Mouse (Mus musculus): ENCODE data around the gene Pex14.

Gene Pex14

DNA sequence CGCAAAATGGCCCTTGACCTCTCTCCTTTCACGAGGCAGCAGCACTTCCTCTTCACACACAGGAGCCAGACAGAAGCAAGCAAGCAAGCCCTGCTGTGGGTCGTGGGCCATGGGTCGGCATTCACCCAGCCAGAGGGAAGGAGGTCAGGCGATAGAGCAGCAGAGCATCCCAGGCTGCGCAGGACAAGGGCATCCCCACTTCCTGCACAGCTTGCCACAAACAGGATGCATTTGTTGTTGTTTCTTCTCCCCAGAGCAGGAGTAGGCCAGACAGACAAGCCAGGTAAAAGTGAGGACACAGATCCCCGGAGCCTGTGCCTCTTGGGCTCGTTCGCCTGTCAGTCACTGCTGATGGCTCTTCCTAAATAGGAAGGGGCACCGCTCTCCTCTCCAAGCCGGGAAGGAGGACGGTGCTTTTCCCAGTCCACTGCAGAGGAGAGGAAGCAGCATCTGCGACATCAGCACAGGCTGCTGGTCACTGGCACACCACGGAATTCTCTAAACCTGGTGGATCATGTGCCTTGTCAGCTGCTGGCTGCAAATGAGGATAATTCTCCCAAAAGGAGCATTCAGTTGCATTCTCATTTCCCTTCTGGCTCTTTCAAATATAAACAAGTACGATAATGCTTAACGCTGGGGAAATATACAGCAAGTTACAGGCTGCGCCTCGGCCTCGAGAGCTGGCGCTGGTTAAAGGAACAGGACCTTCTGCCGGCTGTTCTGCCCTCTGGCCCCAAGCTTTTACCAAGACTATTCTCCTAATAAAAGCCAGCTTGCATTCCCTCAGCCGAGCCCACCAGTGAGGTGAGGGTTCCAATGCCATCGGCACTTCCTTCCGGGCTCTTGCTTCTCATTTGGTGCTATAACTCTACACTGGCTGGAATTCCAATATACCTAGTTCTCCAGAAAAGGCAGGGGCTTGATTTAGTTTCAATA is 113.9 kb downstream of the Pex14 start:
- ATAC-seq (ENCODE audit: low TSS enrichment), result peak; percentile 69; the same call in 1 of the 2 replicates

DNA sequence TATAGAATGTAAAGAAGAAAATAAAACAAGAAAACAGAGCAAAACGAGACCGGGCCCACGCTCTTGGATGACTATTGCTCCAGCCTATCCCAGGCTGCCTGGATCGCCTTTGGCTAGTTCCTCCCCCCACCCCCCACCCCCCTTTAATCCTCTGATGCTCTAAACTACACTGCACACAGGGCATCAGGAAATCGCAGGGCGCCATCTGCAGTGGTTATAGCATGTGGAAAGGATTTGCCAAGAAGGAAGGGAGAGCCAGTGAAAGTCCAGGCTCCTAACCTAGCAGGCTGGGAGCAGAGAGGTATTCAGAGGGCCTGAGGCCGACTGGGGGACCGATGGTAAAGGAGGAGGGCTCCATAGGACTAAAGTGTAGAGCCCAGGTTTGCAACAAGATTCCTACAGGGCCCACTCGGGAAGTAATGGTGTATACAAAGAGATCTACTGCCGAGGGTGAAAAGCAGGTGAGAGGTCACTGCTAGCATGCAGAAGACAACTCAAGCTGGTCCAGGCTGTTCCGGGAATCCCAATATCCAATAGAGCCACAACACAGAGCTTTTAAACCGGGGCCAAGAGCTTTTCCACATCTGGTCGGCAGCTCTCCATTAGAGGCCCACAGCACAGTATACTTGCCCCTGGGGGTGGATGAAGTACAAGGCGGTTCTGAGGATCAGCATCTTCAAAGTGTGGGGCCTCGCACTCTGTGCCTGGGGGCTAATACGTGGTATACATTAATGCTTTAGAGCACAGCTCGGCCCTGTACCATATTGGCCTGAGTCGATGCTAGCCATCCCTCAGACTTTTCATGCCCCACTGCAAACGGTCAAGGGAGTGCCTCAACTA is 114.8 kb downstream of the Pex14 start:
- no peak for ATAC-seq (ENCODE audit: low TSS enrichment)

DNA sequence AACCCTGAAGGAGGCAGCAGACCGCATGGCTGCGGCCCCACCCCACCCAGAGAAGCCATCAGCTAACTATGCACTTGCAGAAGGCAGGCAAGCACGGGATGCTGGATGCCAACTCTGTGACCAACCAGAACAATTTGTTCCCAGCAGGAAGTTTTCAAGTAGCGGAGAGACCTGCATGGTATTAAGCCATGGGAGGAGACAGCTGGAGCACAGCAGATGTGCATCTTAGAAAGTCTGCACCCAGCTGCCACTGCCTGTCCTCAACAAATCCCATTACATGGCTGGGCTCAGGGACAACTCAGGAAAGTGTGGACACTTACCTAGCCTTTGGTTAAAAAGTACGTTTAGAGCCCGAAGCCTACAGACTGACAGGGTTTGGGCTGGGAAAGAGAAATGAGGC is 117.4 kb downstream of the Pex14 start:
- no peak for ATAC-seq (ENCODE audit: low TSS enrichment)

DNA sequence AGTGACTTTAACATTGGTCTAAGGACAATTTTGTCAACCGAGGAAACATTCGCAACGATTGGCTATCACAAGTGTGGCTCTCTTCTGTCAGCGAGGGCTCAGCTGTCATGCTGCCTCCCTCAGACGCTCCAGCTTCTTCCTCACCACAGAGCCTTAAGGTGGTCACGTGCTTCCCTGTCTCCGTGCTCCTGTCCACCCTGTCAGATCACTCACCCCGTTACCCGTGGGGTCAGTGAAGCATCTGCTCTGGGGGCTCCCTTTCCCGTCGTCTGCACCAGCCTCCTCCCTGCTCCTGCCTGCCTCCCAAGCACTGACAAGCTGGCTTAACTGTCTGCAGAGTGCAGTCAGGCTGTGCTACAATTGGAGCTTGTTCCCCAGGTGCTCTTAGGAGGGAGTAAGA is 119.8 kb downstream of the Pex14 start:
- ATAC-seq (ENCODE audit: low TSS enrichment), result no peak

DNA sequence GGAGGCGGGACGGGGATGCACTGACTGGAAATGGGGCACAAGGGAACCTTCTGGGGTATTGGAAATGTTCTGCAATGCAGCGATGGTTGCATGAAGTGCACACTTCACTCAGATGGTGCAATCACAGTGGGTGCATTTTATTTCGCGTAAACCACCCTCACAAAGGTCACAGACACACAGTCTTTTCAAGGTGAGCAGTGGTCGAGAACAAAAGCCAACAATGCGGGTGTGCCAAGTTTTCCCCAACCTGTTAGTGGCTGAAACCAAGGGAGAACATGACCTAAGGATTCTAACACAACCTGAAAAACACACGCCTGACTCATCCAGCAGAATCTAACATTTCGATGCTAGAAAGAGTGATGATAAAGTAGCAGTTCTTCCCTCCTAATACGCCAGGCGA is 120.8 kb downstream of the Pex14 start:
- ATAC-seq (ENCODE audit: low TSS enrichment), result no peak

DNA sequence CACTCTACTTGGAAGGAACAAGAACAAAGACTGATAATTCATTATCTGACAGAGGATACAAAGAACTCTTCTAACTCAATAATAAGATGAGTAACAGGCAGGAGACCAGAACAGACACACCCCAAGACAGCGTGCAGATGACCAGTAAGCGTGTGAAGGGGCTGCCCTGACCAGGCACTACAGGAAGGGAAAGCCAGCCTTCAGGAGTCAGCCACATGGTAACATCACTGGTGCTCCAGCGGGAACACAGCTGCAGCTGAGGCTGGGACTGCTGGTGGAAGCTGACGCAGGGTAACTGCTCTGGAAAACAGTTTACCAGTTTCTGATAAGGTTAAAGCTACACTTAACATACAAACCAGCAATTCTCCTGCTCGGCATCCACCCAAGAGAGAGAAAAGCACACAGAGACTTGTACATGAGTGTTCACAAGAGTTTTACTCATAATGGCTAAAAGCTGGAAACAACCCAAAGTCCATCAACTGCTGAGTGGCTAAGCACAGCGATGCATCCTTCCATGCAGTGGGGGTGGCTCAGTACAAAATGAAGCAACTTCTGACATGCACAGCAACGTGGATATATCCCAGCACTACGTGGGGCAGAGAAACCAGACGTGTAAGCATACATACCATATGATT is 121.3 kb downstream of the Pex14 start:
- no peak for ATAC-seq (ENCODE audit: low TSS enrichment)

DNA sequence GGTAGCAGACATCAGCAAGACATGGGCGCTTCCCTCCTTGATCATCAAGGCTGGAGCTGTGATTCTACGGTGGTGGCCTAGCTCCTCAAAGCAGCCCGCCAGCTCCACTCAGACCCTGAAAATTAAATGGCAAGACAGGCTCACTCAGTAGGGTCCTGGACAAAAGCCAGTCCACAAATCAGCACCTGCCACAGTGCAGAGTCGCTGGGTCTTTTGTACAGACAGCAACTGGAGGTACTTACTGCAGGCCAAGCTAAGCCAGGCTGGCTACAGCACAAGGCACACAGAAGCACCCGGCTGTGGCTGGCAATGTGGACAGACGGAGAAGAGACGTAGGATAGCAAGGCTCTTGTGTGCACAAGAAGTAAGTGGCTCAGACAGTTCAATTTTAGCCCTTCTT is 124.8 kb downstream of the Pex14 start:
- ATAC-seq (ENCODE audit: low TSS enrichment), result no peak

DNA sequence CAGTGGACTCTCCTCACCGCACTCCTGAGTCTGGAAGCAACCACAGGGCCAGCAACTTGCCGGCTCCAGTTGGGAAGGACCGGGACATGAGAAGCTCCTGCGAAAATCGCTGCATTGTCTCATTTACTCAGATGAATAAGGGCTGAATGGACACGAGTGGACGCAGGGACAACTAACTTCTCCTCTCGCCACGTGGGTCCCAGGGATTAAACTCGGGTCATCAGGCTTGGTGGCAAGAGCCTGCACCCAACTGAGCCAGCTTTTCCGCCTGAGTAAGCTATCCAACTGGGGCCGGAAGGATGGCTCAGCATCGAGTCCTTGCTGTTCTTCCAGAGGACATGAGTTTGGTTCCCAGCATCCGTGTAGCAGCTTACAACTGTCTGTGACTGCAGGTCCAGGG is 126.3 kb downstream of the Pex14 start:
- ATAC-seq (ENCODE audit: low TSS enrichment), result no peak

DNA sequence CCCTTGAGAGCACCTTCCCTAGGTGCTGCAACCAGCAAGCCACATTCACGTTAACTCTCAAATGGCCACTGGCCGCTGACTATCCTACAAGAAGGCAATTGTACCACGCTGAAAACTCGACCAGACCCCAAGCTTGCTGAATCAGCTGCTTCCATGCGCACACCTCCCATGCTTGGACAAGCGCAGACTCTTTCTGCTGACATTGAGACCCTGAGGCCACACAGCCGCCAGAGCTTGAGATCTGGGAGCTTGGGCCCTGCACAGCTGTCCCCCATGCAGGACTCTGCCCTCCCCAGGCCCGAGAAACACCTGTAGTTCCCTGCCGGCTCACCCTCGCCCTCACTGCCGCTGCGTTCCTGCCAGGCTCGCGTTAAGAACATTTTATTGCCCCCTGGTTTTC is 127.0 kb downstream of the Pex14 start:
- no peak for ATAC-seq (ENCODE audit: low TSS enrichment)

DNA sequence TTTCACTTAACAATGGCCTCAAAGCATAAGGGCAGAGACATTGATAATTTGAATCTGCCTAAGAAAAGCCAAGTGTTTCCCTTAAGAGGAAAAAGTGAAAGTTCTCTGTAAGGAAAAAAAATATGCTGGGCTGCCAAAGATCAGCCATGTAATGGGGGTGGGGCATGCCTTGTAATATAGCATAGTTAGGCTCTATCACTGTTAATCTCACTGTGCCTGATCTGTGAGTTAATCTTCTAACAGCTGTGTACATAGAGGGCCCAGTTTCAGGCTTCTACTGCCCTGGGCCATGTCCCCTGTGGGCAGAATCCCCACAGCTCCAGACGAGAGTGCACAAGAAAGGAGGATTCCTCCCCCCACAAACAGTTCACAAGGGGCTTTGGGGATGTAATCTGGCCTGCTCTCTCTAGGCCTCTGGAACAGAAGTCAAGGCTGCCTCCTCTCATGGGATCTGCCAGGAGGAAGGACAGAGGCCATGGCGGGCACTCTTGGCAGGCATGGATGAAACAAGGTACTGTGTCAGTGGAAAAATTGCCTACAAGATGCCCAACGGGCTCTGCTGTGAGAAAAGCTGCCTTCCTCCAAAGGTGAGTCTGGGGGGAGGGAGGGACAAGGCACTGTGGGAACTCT is 127.9 kb downstream of the Pex14 start:
- ATAC-seq (ENCODE audit: low TSS enrichment), result no peak

DNA sequence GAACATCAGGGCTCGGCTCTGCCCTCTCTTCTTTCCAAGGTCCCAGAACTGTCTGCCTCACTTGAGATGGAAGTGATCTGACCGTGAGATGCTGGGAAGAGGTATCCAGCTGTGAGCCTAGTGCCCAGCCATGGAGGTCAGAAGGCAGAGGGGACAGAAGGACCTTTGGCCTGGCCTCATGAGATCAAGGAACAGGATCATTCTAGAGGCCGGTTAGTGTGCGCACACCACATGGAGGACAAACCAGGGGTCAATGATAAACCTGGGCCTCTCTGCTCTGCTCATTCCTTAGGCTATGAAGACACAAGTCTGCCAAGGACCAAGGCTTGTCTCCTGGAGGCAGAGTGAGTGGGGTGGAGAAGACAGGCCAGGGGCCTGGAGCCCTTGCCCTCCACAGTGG is 128.9 kb downstream of the Pex14 start:
- ATAC-seq (ENCODE audit: low TSS enrichment), result no peak

DNA sequence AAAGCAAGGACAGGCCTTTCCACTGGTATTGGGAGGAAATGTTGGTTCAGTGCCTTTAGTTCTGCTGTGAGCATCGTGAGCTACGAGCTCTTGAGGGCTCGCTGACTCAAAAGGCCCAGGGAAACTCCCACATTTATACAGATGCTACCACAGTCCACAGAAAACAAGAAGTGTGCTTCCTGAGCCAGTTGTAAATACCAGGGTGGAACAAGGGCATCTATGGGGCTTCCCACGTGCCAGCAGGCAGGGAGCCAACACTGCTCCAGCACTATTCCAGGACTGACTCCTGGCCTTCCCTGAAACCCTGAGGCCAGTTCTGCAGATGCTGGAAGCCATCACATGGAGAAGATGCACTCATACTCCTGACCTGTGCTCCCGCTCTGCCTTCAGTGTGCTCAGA is 130.1 kb downstream of the Pex14 start:
- no peak for ATAC-seq (ENCODE audit: low TSS enrichment)

DNA sequence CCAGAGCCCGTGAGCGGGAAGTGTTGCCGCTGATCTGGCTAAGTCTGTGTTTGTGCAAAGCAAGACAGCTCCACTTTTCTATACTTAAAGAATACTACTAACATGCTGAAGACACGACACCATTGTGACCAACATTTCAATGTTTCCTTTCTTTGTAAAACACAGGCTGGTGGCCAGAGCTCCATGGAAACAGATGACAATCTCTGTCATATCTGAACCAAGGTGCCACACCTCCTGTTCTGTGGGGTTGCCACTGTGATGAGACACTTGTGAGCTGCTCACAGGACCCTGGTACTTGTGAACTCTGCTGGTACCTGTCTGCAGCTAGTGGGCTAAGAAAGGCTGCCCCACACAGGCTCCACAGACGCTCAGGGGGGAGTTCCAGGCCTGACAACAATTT is 130.8 kb downstream of the Pex14 start:
- ATAC-seq (ENCODE audit: low TSS enrichment), result no peak

DNA sequence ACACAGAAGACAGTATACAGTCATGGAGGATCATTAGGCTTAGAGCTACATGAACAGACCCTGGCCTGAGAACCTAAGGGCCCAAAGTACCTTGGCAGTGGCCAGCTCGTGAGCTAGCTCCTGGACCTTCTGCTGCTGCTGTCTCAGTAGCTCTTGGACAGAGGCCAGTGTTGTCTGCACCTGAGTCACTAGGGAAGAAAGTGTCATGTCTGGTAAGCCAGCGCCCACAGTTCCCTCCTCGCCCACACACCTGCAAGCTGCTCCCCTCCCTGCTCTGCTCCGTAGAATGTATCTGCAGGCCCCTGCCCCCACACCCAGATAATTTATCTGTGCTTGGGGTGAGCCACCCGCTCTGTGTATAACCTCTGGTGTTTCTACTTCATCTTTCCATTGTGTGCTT is 133.5 kb downstream of the Pex14 start:
- ATAC-seq (ENCODE audit: low TSS enrichment), result peak; percentile 80

DNA sequence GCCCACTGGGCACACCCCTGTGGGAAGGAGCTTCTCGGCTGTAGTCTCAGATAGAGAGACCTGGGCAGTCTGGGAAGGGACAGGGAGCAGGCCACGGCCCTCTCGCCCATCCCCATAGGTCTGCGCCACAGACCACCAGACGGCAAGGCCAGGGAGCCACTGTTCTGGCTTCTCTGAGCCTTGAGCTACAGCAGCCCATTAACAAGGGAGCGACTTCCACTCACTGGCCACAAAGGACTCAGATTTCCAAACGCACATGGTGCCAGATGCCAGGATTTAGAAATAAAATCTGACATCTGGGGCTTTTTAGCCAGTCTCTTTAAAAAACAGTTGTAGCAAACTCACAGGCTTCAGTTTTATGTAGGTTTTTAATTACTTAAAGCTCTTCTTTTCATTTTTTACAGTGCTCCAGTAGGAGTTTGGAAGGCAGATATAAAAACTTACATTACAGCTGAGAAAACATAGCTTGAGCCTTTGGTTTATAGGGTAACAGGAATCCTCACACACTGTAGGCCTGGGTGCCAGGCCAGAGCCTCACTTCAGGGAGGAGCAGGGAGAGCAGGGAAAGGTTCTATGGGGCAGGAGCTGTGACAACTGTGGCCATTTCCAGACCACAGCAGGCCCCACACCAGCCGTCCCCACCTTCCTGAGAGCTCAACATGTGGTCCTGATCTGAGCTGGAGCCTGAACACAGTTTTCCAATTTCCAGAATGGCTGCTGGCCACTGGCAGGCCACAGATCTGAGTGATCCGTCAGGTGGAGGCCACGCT is 134.9 kb downstream of the Pex14 start:
- no peak for ATAC-seq (ENCODE audit: low TSS enrichment)

DNA sequence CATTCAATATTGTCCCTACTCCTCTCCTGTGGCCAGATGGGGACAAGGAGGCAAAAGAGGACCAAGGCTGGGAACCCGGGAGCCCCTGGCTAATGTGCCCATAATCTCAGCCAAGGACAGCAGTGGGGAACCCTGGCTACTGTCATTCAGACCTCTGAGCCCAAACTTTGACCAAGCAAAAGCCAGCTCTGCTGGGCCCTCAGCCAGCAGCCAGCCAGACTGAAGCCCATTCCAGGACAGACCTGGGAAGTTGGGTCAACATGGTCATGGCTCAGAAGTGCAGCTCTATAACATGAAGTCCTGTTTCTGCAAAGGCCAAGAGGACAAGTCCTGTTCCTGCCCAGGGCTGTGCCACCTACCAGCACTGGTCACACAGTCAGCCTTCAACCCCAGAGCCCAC is 137.6 kb downstream of the Pex14 start:
- no peak for ATAC-seq (ENCODE audit: low TSS enrichment)

DNA sequence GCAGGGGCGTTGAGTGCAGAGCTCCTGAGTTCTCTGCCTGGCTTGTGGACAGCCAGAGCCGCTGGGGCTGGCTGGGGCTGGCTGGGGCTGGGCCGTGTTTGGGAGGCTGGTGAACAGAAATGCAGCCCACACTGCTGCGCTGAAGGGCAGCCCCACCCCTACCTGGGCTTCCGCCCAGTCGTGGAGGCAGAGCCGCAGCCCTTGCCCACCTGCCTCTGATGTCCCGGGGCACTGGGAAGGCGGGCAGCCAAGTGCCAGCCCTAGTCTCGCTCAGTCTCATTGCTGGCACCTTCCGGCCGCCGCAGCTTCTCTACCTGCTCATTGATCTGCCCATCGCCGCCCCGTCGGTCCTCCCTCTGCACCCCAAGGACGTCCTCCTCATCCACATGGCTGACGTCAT is 138.6 kb downstream of the Pex14 start:
- ATAC-seq (ENCODE audit: low TSS enrichment), result no peak

DNA sequence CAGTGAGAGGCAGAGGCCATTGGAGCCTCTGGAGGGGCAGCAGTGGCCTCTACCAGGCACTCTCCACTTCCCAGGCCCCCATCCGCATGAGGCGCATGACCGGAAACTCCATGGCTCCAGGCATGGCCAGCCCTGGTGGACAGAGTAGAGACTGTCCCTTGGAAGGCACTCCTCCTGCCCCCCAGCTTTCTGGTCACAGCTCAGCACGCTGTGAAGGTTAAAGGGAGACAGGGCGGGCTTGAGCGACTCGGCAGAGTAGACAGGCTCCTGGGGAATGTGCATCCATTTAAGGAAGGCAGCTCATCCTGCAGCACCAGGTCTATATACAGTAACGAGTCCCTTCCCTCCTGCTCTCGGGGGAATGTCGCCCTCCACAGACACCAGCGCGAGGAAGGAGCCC is 139.7 kb downstream of the Pex14 start:
- no peak for ATAC-seq (ENCODE audit: low TSS enrichment)

DNA sequence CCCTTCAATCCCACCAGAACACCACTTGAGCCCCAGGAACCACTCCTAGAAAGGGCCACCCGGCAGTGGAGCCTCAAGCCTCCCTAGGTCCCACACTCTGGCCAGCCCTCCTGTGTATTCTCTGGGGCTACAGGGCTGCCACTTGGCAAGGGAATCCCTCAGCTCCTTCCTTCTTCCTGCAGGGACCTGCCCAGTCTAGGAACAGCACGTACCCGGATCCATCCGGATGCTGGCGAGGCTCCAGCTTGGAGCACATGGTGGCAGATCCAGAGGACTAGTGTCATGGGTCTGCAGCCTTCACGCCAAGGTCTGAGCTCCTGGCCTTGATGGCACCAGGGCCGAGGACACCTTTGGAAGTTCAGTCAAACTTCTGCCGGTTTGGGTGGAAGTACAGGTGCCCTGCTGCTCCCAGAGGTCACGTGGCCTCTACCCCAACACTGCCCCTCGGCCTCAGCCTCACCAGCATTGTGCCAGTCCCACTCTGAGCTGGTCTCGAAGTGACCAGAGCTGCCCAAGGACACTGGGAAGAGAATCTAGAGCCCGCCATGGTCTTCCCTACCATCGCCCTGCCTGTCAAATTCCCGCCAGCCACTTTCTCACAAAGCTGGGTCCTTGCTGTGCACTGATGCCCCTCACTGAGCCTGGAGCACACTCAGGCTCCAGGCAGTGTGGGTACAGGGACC is 144.4 kb downstream of the Pex14 start:
- no peak for ATAC-seq (ENCODE audit: low TSS enrichment)

DNA sequence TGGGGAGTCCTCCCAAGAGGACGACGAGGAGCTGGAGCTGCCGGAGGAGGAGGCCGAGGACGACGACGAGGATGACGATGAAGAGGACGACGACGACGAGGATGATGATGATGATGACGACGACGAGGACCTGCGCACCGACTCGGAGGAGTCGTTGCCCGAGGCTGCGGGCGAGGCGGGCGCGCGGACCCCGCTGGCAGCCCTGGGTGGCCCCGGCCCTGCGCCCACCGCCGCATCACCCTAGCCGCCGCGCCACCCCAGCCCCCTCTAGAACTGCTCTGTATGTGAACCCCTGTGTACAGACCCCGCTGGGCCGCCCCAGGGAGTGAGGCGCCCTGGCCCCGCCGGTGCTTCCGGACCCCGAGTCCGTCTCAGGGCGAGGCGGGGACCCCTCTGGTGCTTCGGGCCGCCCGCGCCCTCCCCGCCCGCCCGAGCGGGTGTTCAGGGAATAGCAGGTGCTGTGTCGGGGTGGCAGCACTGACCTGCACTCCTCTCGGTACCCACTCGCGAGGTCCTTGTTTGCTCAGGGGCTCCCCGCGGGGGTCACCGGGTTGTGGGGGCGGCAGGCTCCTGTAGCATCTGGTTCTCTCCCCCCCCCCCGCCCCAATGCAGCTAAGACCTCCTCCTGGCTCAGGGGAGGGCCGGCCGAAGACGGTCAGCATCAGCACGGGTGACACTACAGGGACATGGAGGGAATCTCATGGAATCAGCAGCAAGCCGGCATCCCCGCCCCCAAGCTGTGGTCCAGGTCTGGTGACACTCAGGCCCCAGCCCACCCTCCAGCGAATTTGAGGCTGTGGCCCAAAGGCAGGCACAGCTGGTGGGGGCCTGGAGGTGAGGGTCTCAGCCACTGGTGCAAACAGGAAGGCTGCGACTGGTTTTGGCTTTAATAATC is 147.1 kb downstream of the Pex14 start:
- peak; percentile 56 for ATAC-seq (ENCODE audit: low TSS enrichment)

Data from frontal cortex, adult (tissue).